Mouse (Mus musculus) forebrain, postnatal 0 days (tissue): Measurements from ENCODE around the gene 4930469K13Rik. TPM values are rescaled to one million over a fixed set of nuclear protein-coding genes. Genes with fewer than 3 reads are reported as not detected.

Experiments
- ATAC-seq: fragments of 200-750 bp; cut with Nextera tagmentation; 2 replicates; pipeline ENCODE4 v1.8.0; 2017; ENCODE audit warnings: mild to moderate bottlenecking, moderate library complexity
- DNase-seq: peaks from one replicate; pipeline ENCODE4 v3.0.0-alpha.2; 2015
- H3K27ac ChIP-seq: fragments of 300-500 bp; sonication (generic); 2 replicates; pipeline ENCODE4 v1.5.1; 2014; ENCODE audit warnings: low read depth, mild to moderate bottlenecking, antibody characterized with exemption, low read length, moderate library complexity, mixed read lengths
- H3K27me3 ChIP-seq: fragments of 300-500 bp; sonication (generic); 2 replicates; pipeline ENCODE4 v1.6.1; 2014; ENCODE audit warnings: mild to moderate bottlenecking, low read length, mixed read lengths; ENCODE audit not compliant: insufficient read depth
- H3K36me3 ChIP-seq: fragments of 300-500 bp; sonication (generic); 2 replicates; pipeline ENCODE4 v1.6.1; 2014; ENCODE audit warnings: mild to moderate bottlenecking, moderate library complexity; ENCODE audit not compliant: insufficient read depth
- H3K4me1 ChIP-seq: fragments of 300-500 bp; sonication (generic); 2 replicates; pipeline ENCODE4 v1.6.1; 2014; ENCODE audit warnings: antibody characterized with exemption; ENCODE audit not compliant: insufficient read depth
- H3K4me2 ChIP-seq: fragments of 300-500 bp; sonication (generic); 2 replicates; pipeline ENCODE4 v1.6.1; 2014; ENCODE audit warnings: low read depth, mild to moderate bottlenecking, moderate library complexity
- H3K4me3 ChIP-seq: fragments of 300-500 bp; sonication (generic); 2 replicates; pipeline ENCODE4 v1.5.1; 2014; ENCODE audit warnings: low read depth, low read length, mixed read lengths
- H3K9ac ChIP-seq: fragments of 300-500 bp; sonication (generic); 2 replicates; pipeline ENCODE4 v1.6.1; 2014; ENCODE audit warnings: mild to moderate bottlenecking
- H3K9me3 ChIP-seq: fragments of 300-500 bp; sonication (generic); 2 replicates; pipeline ENCODE4 v1.6.1; 2016; ENCODE audit warnings: low read length
- CTCF ChIP-seq: sonication (generic); IDR thresholded peaks from 2 replicates; pipeline ENCODE4 v1.5.1; 2016; ENCODE audit warnings: antibody characterized with exemption, control low read depth, low read depth
- WGBS: fragments of 180-500 bp; shearing (Covaris S2); extraction: QIAGEN DNeasy Blood & Tissue Kit; methylation state at CpG from one replicate; pipeline ENCODE4 v1.1.7; 2014; 5-methylcytosine and 5-hydroxymethylcytosine counted together
- polyA plus RNA-seq: library from polyadenylated mRNA; unstranded; fragments of >200 nt; fragmentation: Nextera tagmentation; extraction: Ambion mirVana; gene quantifications from 2 replicates; pipeline ENCODE4 v1.2.1, GENCODE M21; 2015
- total RNA-seq: library from RNA; depleted of rRNA; stranded (reverse); fragments of >200 nt; gene quantifications from 2 replicates; pipeline ENCODE4 v1.2.3, GENCODE M21; 2014

4930469K13Rik gene
- total and polyA plus RNA-seq, 2 experiments from 2014 or later, result not detected

DNA sequence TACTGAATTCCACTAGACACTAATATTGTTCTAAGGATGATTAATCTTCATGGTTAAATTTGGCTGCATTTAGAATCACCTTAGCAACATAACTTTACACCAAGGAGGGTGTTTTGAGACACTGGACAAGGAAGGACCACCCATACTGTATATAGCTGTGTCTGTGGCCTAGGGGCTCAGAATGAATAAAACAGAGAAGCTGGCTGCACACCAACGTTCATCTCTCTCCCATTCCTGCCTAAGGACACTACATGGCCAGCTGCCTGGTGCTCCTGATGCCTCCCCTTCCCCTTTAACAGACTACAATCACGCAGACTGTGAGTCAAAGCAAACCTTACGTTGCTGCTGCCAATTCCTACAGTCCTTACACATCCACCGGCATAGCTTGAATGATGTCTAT is 142.4 kb downstream of the 4930469K13Rik start:
- Histone ChIP-seq H3K4me2 (no peak overlapping the region), H3K4me3 (no peak overlapping the region), H3K9me3 (no peaks in the 10 kb centered on the region), H3K4me1 (no peaks in the 10 kb centered on the region), H3K9ac (no peak overlapping the region), H3K27me3 (no peaks in the 10 kb centered on the region), H3K27ac (no peak overlapping the region), H3K36me3 (no peaks in the 10 kb centered on the region)
- no peak for TF ChIP-seq CTCF
- ATAC-seq (no peak), DNase-seq (no peak)
- WGBS, result 50% methylated on average over 4 of the region's 4 CpGs

DNA sequence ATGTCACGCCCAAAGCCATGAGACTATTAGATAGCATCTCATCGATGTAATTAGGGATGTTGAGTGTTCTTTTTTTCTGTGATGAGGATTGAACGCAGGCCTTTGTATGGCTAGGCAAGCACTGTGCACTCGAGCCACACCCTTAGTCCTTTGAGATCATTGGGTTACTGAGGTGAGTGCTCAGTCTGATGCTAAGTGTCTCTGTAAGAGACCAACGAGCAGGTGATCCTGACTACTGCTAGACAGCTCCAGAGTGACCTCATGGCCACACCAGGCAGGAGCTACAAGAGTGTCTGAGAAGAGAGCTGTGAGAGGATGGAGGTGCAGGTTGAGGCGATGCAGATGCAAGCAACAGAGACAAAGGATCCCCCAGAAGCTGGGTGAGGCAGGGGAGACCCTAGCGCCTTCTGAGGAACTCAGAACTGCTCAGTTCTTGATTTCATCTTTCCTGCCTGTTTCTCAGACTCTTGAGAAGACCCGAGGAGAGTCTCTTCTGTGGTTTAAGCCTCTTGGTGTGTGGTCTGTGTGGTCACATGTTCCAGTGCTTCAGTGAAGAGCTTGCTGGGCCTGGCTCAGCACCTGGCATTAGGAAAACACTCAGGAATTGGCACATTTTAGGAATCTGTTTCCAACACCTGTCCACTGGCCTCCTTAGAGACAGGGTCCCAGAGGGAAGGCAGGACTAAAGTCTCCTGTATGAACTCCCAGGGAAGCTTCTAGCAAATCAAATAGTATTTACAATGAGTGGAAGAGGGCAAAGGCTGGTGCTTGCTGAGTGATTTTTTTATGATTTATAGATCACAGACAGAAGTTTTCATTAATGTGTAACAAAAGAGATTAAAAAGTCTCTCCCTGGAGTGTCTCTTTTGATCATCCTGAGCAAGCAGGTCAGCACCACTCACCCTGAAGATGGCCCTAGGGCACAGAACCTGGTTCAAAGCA is 146.4 kb downstream of the 4930469K13Rik start:
- Histone ChIP-seq H3K27me3 (no peaks in the 10 kb centered on the region), H3K4me3 (no peak overlapping the region), H3K4me1 (no peaks in the 10 kb centered on the region), H3K9me3 (no peaks in the 10 kb centered on the region), H3K4me2 (no peak overlapping the region), H3K27ac (no peak overlapping the region), H3K9ac (no peak overlapping the region), H3K36me3 (no peaks in the 10 kb centered on the region)
- ATAC-seq (no peak), DNase-seq (no peak)
- WGBS, result 79% methylated on average over 8 of the region's 8 CpGs
- TF ChIP-seq CTCF, result no peak

DNA sequence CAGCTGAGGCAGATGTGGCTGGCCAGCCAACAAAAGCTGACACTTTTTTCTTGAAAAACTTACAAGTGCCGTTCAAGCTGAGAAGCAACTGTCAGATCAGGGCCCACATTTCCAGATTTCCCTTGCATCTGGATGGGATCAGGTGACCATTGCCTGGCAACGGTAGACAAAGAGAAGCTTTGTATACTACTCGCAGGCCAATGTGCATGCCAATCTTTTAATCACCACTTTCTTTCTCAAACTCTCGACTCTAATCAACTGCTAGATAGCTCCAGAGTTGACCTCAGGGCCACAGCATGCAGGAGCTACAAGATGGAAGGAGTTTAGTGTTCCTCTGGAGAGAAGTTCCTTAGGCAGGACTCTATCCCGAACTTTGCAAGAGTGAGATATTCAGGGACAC is 147.2 kb downstream of the 4930469K13Rik start:
- DNase-seq, result no peak
- no peak for TF ChIP-seq CTCF
- no peak overlapping the region for H3K27ac ChIP-seq
- H3K9me3 ChIP-seq, result no peaks in the 10 kb centered on the region
- peak; percentile 43; the same call in 1 of the 2 replicates for ATAC-seq
- H3K36me3 ChIP-seq, result no peaks in the 10 kb centered on the region
- H3K4me1 ChIP-seq, result no peaks in the 10 kb centered on the region
- H3K9ac ChIP-seq, result no peak overlapping the region
- H3K4me2 ChIP-seq, result no peak overlapping the region
- no peak overlapping the region for H3K4me3 ChIP-seq
- 20% methylated on average over 5 of the region's 5 CpGs for WGBS
- no peaks in the 10 kb centered on the region for H3K27me3 ChIP-seq

DNA sequence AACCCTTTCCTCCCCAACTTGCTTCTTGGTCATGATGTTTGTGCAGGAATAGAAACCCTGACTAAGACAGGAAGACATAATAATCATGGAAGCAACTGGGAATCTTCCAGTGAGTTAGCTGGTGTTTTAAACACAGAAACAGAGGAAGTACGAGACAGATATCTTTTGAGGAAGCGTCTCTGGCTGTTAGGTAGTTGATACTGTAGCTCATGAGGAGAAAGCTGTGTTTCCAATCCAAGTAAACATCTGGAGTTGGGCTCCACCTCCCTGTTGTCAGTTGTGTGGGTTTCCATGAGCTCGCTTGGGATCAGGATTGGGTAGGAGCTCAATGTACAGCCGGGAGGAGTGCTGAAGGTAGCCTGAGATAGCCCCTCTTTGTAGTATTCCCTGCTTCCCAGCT is 151.9 kb downstream of the 4930469K13Rik start:
- Histone ChIP-seq H3K4me1 (no peaks in the 10 kb centered on the region), H3K4me3 (no peak overlapping the region), H3K9me3 (no peaks in the 10 kb centered on the region), H3K27me3 (no peaks in the 10 kb centered on the region), H3K4me2 (no peak overlapping the region), H3K9ac (no peak overlapping the region), H3K36me3 (no peaks in the 10 kb centered on the region), H3K27ac (no peak overlapping the region)
- DNase-seq (no peak), ATAC-seq (no peak)
- WGBS, result 81% methylated on average over 4 of the region's 4 CpGs
- no peak for TF ChIP-seq CTCF

DNA sequence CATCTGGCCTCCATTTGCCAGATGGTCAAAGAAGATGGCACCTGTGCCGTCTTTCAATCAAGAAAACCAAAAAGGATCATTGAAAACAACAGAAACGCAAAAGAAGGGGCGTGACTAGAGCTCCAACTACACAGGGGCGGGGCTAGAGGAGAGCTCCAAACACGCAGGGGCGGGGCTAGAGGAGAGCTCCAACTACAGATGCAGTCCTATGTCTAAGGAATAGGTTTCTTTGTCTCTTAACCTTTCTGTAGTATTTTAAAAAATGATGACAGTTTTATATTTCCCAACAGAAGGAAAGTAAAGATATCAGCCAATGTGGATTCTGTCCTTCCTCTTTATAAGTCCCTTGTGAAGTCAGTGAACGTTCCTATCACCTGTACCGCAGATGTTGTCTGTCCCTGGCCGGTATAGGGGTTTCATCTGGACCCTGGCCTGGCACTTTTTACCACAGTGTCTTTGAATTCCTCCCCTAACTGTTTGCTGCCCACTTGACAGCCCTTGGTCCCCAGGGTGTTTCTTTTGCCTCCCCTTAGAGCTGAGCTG is 153.5 kb downstream of the 4930469K13Rik start:
- no peaks in the 10 kb centered on the region for H3K27me3 ChIP-seq
- WGBS, result 90% methylated on average over 9 of the region's 9 CpGs
- no peak for DNase-seq

DNA sequence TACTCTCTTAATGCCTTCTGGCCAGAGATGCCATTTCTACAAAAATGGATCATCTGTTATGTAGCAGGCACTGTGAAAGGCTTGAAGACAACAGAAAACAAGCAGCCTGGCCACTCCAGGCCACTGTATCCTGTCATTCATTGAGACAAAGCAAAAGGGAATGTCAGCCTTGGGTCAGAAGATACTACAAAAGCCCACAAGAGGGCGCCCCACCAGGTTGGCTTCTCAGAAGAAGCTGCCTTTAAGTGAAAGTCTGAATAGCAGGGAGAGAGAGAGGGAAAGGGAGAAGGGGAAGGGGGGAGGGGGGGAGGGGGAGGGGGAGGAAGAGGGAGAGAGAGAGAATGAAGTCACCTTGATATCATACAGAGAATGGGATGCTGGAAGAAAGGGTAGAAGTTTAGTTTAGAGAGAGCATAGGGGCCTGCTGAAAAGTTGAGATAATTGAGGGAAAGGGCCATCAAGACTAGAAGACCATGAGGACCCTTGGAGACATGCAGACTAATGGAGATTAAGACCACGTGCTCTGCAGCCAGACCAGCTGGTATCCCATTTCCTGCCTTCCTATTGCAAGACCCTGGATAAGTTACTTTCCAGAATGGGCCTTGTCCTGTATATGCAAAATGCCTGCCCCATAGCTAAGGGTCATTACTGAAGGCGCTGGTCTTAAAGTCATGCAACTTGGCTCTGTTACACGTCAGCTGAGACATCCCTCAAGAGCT is 154.1 kb downstream of the 4930469K13Rik start:
- no peak for ATAC-seq
- DNase-seq, result no peak
- H3K4me2 ChIP-seq, result no peak overlapping the region
- no peaks in the 10 kb centered on the region for H3K4me1 ChIP-seq
- no peaks in the 10 kb centered on the region for H3K36me3 ChIP-seq
- H3K9ac ChIP-seq, result no peak overlapping the region
- H3K4me3 ChIP-seq, result no peak overlapping the region
- no peaks in the 10 kb centered on the region for H3K9me3 ChIP-seq
- no peaks in the 10 kb centered on the region for H3K27me3 ChIP-seq
- no peak overlapping the region for H3K27ac ChIP-seq
- WGBS, result 67% methylated on average over 4 of the region's 4 CpGs
- TF ChIP-seq CTCF, result peak; percentile 42

More for the DNA sequence above, 153.5 kb downstream of the 4930469K13Rik start:
- H3K27ac ChIP-seq, result no peak overlapping the region
- TF ChIP-seq CTCF, result no peak
- no peaks in the 10 kb centered on the region for H3K9me3 ChIP-seq
- no peaks in the 10 kb centered on the region for H3K4me1 ChIP-seq
- no peak overlapping the region for H3K4me2 ChIP-seq
- H3K36me3 ChIP-seq, result no peaks in the 10 kb centered on the region
- ATAC-seq, result no peak
- H3K4me3 ChIP-seq, result no peak overlapping the region
- no peak overlapping the region for H3K9ac ChIP-seq

DNA sequence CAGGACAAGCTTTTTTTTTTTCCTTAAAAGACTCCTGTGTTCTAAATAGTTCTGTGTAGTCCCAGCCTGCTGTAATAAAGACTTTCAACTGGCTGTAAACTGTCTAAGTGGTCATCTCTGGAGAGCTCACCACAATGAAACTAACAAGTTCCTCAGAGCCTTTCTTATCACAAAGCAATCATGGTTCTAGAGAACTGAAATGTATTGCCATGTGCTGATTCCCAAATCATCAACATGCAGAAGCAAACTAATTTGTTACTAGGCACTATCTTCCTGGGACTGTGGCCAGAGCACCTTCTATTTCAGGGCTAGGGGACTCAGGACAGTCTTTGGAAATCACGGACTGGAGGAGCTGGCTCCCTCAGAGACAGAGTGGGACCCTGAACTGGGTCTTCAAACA is 154.8 kb downstream of the 4930469K13Rik start:
- no peak overlapping the region for H3K4me3 ChIP-seq
- no peak overlapping the region for H3K27ac ChIP-seq
- H3K4me2 ChIP-seq, result no peak overlapping the region
- ATAC-seq (no peak), DNase-seq (no peak)
- no peaks in the 10 kb centered on the region for H3K27me3 ChIP-seq
- H3K9me3 ChIP-seq, result no peaks in the 10 kb centered on the region
- TF ChIP-seq CTCF, result no peak
- no peak overlapping the region for H3K9ac ChIP-seq
- no peaks in the 10 kb centered on the region for H3K4me1 ChIP-seq
- no peaks in the 10 kb centered on the region for H3K36me3 ChIP-seq
- WGBS, result 92% methylated on average over 1 of the region's 1 CpGs
